Mouse (Mus musculus): Measurements from ENCODE around the gene Scn2b.

DNA sequence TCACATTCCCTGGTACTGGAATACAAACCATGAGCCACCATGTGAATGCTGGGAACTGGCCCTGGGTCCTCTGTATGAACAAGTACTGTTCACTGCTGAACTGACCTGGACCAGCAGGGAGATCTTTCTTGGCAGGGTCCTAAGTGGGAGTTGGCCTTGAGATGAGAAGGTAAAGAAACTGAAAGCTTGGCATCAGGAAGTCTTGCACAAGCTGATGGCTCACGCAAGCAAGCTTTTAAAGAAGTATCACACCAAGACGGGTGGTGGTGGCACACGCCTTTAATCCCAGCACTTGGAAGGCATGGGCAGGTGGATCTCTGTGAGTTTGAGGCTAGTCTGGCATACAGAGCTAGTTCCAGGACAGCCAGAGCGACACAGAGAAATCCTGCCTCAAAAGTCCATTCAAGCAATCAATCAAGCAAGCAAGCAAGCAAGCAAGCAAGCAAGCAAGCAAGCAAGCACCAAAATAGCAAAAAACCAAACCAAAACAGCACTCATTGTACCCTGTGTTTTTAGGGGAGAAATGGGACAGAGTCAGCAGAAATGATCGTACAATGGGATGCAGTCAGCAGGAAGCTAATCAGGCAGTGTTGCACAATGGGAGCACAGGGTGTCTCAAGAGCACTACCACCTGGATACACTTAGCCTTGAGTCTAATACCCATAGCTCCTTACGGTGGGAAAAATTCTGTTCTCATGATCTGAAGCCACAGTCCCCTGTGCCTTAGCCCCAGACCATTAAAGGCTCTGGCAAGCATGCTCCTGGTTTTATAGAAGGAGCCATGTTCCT is 22.2 kb upstream of the Scn2b start:
- TF ChIP-seq CTCF (IDR thresholded peaks at IDR 0.05; ENCODE audit: borderline replicate concordance, insufficient read depth, low read length) (no peak), POLR2A (IDR thresholded peaks at IDR 0.05; ENCODE audit: low read depth, low read length) (no peak)
